Mouse (Mus musculus) midbrain, embryonic 14.5 days (tissue): ENCODE measurements around the gene Rdh19. TPM values are rescaled to one million over a fixed set of nuclear protein-coding genes. Genes with fewer than 3 reads are reported as not detected.
"Not testable (repeated sequence)": the region's sequence is repeated elsewhere in the genome, so short reads cannot be mapped to it uniquely, and the experiment has no call there.

ENCODE experiments used
- ATAC-seq: fragments of 200-750 bp; cut with Nextera tagmentation; 2 replicates; pipeline ENCODE4 v1.8.0; 2017; ENCODE audit warnings: moderate number of reproducible peaks, moderate library complexity; ENCODE audit not compliant: low FRiP score, low TSS enrichment
- DNase-seq: peaks from one replicate; pipeline ENCODE4 v3.0.0-alpha.2; 2015
- H3K27ac ChIP-seq: fragments of 300-500 bp; sonication (generic); replicated peaks from 2 replicates; pipeline ENCODE4 v1.5.1; 2014; ENCODE audit warnings: mild to moderate bottlenecking, low read depth, low read length, moderate library complexity
- H3K27me3 ChIP-seq: fragments of 300-500 bp; sonication (generic); 2 replicates; pipeline ENCODE4 v1.6.1; 2014; ENCODE audit warnings: low read length, control low read depth, mixed read lengths; ENCODE audit not compliant: control insufficient read depth, insufficient read depth
- H3K36me3 ChIP-seq: fragments of 300-500 bp; sonication (generic); 2 replicates; pipeline ENCODE4 v1.6.1; 2014; ENCODE audit warnings: low read length, control low read depth; ENCODE audit not compliant: control insufficient read depth, insufficient read depth
- H3K4me1 ChIP-seq: fragments of 300-500 bp; sonication (generic); 2 replicates; pipeline ENCODE4 v1.6.1; 2014; ENCODE audit warnings: mild to moderate bottlenecking, antibody characterized with exemption, low read length, control low read depth; ENCODE audit not compliant: control insufficient read depth, insufficient read depth
- H3K4me2 ChIP-seq: fragments of 300-500 bp; sonication (generic); 2 replicates; pipeline ENCODE4 v1.6.1; 2014; ENCODE audit warnings: mild to moderate bottlenecking, low read length, moderate library complexity
- H3K4me3 ChIP-seq: fragments of 300-500 bp; sonication (generic); replicated peaks from 2 replicates; pipeline ENCODE4 v1.5.1; 2014; ENCODE audit warnings: low read depth, low read length
- H3K9ac ChIP-seq: fragments of 300-500 bp; sonication (generic); replicated peaks from 2 replicates; pipeline ENCODE4 v1.6.1; 2014; ENCODE audit warnings: mild to moderate bottlenecking, low read length, moderate library complexity
- H3K9me3 ChIP-seq: fragments of 300-500 bp; sonication (generic); 2 replicates; pipeline ENCODE4 v1.6.1; 2016; ENCODE audit warnings: low read length, control low read depth, mixed read lengths; ENCODE audit not compliant: control insufficient read depth
- WGBS: fragments of 180-500 bp; shearing (Covaris S2); extraction: QIAGEN DNeasy Blood & Tissue Kit; methylation state at CpG from one replicate; pipeline ENCODE4 v1.1.7; 2014; 5-methylcytosine and 5-hydroxymethylcytosine counted together
- polyA plus RNA-seq: library from polyadenylated mRNA; unstranded; fragments of >200 nt; fragmentation: Nextera tagmentation; extraction: Ambion mirVana; gene quantifications from 2 replicates; pipeline ENCODE4 v1.2.1, GENCODE M21; 2014

Rdh19 gene
- polyA plus RNA-seq, 1 experiment from 2014 or later = not detected

GRCm38 (mm10) chr10:127829121-127829520 is 20.6 kb upstream of the Rdh19 start:
- no peaks in the 10 kb centered on the region for H3K9me3 ChIP-seq
- H3K4me2 ChIP-seq = no peak overlapping the region
- 80% methylated on average over 3 of the region's 3 CpGs for WGBS
- no peaks in the 10 kb centered on the region for H3K36me3 ChIP-seq
- no peaks in the 10 kb centered on the region for H3K4me1 ChIP-seq
- ATAC-seq (no peak), DNase-seq (no peak)
- no peaks in the 10 kb centered on the region for H3K27me3 ChIP-seq
- H3K27ac ChIP-seq = no peak overlapping the region
- H3K4me3 ChIP-seq = no peak overlapping the region
- no peak overlapping the region for H3K9ac ChIP-seq

- H3K4me3 ChIP-seq, H3K4me1 ChIP-seq, H3K4me2 ChIP-seq, H3K36me3 ChIP-seq, H3K27ac ChIP-seq, H3K9ac ChIP-seq, ATAC-seq, DNase-seq, H3K27me3 ChIP-seq, H3K9me3 ChIP-seq: not testable (repeated sequence)
- WGBS = 100% methylated on average over 1 of the region's 1 CpGs
Measured at GRCm38 (mm10) chr10:127834186-127834585, 15.5 kb upstream of the Rdh19 start.

GRCm38 (mm10) chr10:127835292-127835691 is 14.4 kb upstream of the Rdh19 start:
- Histone ChIP-seq H3K4me1 (no peaks in the 10 kb centered on the region), H3K4me2 (no peak overlapping the region), H3K27me3 (no peaks in the 10 kb centered on the region), H3K27ac (no peak overlapping the region), H3K36me3 (no peaks in the 10 kb centered on the region), H3K9me3 (no peaks in the 10 kb centered on the region), H3K9ac (no peak overlapping the region), H3K4me3 (no peak overlapping the region)
- DNase-seq = no peak
- ATAC-seq = no peak
- WGBS = 81% methylated on average over 5 of the region's 5 CpGs

- not testable (repeated sequence) for H3K4me3 ChIP-seq, ATAC-seq, H3K9ac ChIP-seq, H3K9me3 ChIP-seq, H3K4me2 ChIP-seq, H3K4me1 ChIP-seq, H3K27me3 ChIP-seq, H3K36me3 ChIP-seq, DNase-seq, H3K27ac ChIP-seq
- WGBS = 94% methylated on average over 5 of the region's 5 CpGs
Measured at GRCm38 (mm10) chr10:127837793-127838192, 11.9 kb upstream of the Rdh19 start.

GRCm38 (mm10) chr10:127838539-127838938 is 11.2 kb upstream of the Rdh19 start:
- no peaks in the 10 kb centered on the region for H3K4me1 ChIP-seq
- 85% methylated on average over 2 of the region's 2 CpGs for WGBS
- ATAC-seq (no peak), DNase-seq (no peak)
- no peak overlapping the region for H3K4me3 ChIP-seq
- H3K9me3 ChIP-seq = no peaks in the 10 kb centered on the region
- no peak overlapping the region for H3K27ac ChIP-seq
- H3K9ac ChIP-seq = no peak overlapping the region
- H3K36me3 ChIP-seq = no peaks in the 10 kb centered on the region
- no peak overlapping the region for H3K4me2 ChIP-seq
- H3K27me3 ChIP-seq = no peaks in the 10 kb centered on the region

GRCm38 (mm10) chr10:127840776-127841175 is 9.0 kb upstream of the Rdh19 start:
- Histone ChIP-seq H3K9ac (no peak overlapping the region), H3K4me3 (no peak overlapping the region), H3K36me3 (no peaks in the 10 kb centered on the region), H3K27ac (no peak overlapping the region), H3K27me3 (no peaks in the 10 kb centered on the region), H3K4me2 (no peak overlapping the region), H3K9me3 (no peaks in the 10 kb centered on the region), H3K4me1 (no peaks in the 10 kb centered on the region)
- DNase-seq (no peak), ATAC-seq (no peak)
- WGBS = 64% methylated on average over 2 of the region's 2 CpGs

- not testable (repeated sequence) for DNase-seq, ATAC-seq, H3K36me3 ChIP-seq, H3K4me3 ChIP-seq, H3K9ac ChIP-seq, H3K27ac ChIP-seq, H3K4me1 ChIP-seq, H3K9me3 ChIP-seq, H3K4me2 ChIP-seq, H3K27me3 ChIP-seq
- 95% methylated on average over 5 of the region's 5 CpGs for WGBS
Measured at GRCm38 (mm10) chr10:127845945-127846344, 3.8 kb upstream of the Rdh19 start.

- no peaks in the 10 kb centered on the region for H3K4me1 ChIP-seq
- ATAC-seq (no peak), DNase-seq (no peak)
- H3K27me3 ChIP-seq = no peaks in the 10 kb centered on the region
- no peak overlapping the region for H3K4me3 ChIP-seq
- H3K9ac ChIP-seq = no peak overlapping the region
- H3K9me3 ChIP-seq = no peaks in the 10 kb centered on the region
- no peaks in the 10 kb centered on the region for H3K36me3 ChIP-seq
- no peak overlapping the region for H3K4me2 ChIP-seq
- no peak overlapping the region for H3K27ac ChIP-seq
- 83% methylated on average over 1 of the region's 1 CpGs for WGBS
Measured at GRCm38 (mm10) chr10:127848089-127848488, 1.6 kb upstream of the Rdh19 start.

- no peaks in the 10 kb centered on the region for H3K9me3 ChIP-seq
- H3K27ac ChIP-seq = no peak overlapping the region
- DNase-seq = no peak
Measured at GRCm38 (mm10) chr10:127856376-127856775, 6.6 kb downstream of the Rdh19 start.

More at GRCm38 (mm10) chr10:127856376-127856775, 6.6 kb downstream of the Rdh19 start:
- H3K4me1 ChIP-seq = no peaks in the 10 kb centered on the region
- H3K4me2 ChIP-seq = no peak overlapping the region
- no peaks in the 10 kb centered on the region for H3K27me3 ChIP-seq
- no peak overlapping the region for H3K9ac ChIP-seq
- ATAC-seq = no peak
- H3K36me3 ChIP-seq = no peaks in the 10 kb centered on the region
- no peak overlapping the region for H3K4me3 ChIP-seq
